Mouse (Mus musculus) spleen, adult 2 months (tissue): Measurements from ENCODE around the gene Ccpg1. TPM values are rescaled to one million over a fixed set of nuclear protein-coding genes. Genes with fewer than 3 reads are reported as not detected.

ENCODE experiments used
- DNase-seq, 2 experiments: peaks; one replicate each; pipeline versions ENCODE4 v3.0.0 to v3.0.0-alpha.2; 2012 to 2021; ENCODE audit warnings: low spot score in 2 of 2, low read depth in 1 of 2
- H3K27ac ChIP-seq: fragments of 200-500 bp; 2 replicates; pipeline ENCODE4 v1.5.1; 2012; ENCODE audit warnings: low read length, inconsistent platforms; ENCODE audit not compliant: insufficient read depth
- H3K27me3 ChIP-seq: fragments of 200-500 bp; 2 replicates; pipeline ENCODE4 v1.6.1; 2012; ENCODE audit warnings: mild to moderate bottlenecking, moderate library complexity, low read length, inconsistent platforms; ENCODE audit not compliant: control insufficient read depth, insufficient read depth
- H3K36me3 ChIP-seq: fragments of 200-500 bp; 2 replicates; pipeline ENCODE4 v1.6.1; 2012; ENCODE audit warnings: mild to moderate bottlenecking, low read length, inconsistent platforms; ENCODE audit not compliant: control insufficient read depth, insufficient read depth
- H3K4me1 ChIP-seq: fragments of 200-500 bp; 2 replicates; pipeline ENCODE4 v1.6.1; 2011; ENCODE audit warnings: inconsistent platforms; ENCODE audit not compliant: control insufficient read depth, insufficient read depth, insufficient read length
- H3K4me3 ChIP-seq: fragments of 200-500 bp; 2 replicates; pipeline ENCODE4 v1.5.1; 2011; ENCODE audit warnings: mild to moderate bottlenecking, inconsistent platforms; ENCODE audit not compliant: insufficient read depth, insufficient read length; ENCODE audit errors: extremely low read depth
- CTCF ChIP-seq: fragments of 200-500 bp; IDR thresholded peaks from 2 replicates; pipeline ENCODE4 v1.5.1; 2011; ENCODE audit warnings: mild to moderate bottlenecking, inconsistent platforms; ENCODE audit not compliant: insufficient read depth, insufficient read length, insufficient replicate concordance; ENCODE audit errors: extremely low read depth
- POLR2A ChIP-seq: fragments of 200-500 bp; IDR thresholded peaks from 2 replicates; pipeline ENCODE4 v1.6.1; 2011; ENCODE audit warnings: low read depth, low read length, inconsistent platforms
- WGBS: fragments of 180-500 bp; shearing (Covaris S2); methylation state at CpG from one replicate; pipeline ENCODE4 v1.1.7; 2018; 5-methylcytosine and 5-hydroxymethylcytosine counted together
- polyA plus RNA-seq: library from polyadenylated mRNA; depleted of rRNA; stranded (reverse); fragments of >200 nt; gene quantifications from 2 replicates; pipeline ENCODE4 v1.2.3, GENCODE M21; 2012

The Ccpg1 gene
- polyA plus RNA-seq, 1 experiment: 6.5 TPM

- Histone ChIP-seq H3K27ac (no peak overlapping the region), H3K4me3 (no peak overlapping the region), H3K27me3 (no peaks in the 10 kb centered on the region), H3K36me3 (peaks cover 3% of the 10 kb centered on the region; the same call in 1 of the 2 replicates), H3K4me1 (no peaks in the 10 kb centered on the region)
- no peak for TF ChIP-seq POLR2A
- WGBS: 73% methylated on average over 17 of the region's 17 CpGs
- no peak for DNase-seq
Measured at GRCm38 (mm10) chr9:73025818-73026636, 40.8 kb downstream of the Ccpg1 start.

- H3K4me1 ChIP-seq: no peaks in the 10 kb centered on the region
- 88% methylated on average over 1 of the region's 1 CpGs for WGBS
- peaks cover 9% of the 10 kb centered on the region for H3K36me3 ChIP-seq
- no peak for DNase-seq
- no peaks in the 10 kb centered on the region for H3K27me3 ChIP-seq
- H3K27ac ChIP-seq: no peak overlapping the region
- H3K4me3 ChIP-seq: no peak overlapping the region
- TF ChIP-seq CTCF (no peak), POLR2A (no peak)
Measured at GRCm38 (mm10) chr9:73030443-73030842, 45.2 kb downstream of the Ccpg1 start.

GRCm38 (mm10) chr9:73031421-73031820 lies 46.2 kb downstream of the Ccpg1 start:
- 81% methylated on average over 4 of the region's 4 CpGs for WGBS

GRCm38 (mm10) chr9:73033406-73033805 lies 48.2 kb downstream of the Ccpg1 start:
- Histone ChIP-seq H3K27ac (no peak overlapping the region), H3K4me1 (no peaks in the 10 kb centered on the region), H3K27me3 (no peaks in the 10 kb centered on the region), H3K36me3 (peaks cover 9% of the 10 kb centered on the region), H3K4me3 (no peak overlapping the region)
- DNase-seq: no peak
- TF ChIP-seq CTCF: no peak
- no peak for TF ChIP-seq POLR2A
- 95% methylated on average over 1 of the region's 1 CpGs for WGBS

More at GRCm38 (mm10) chr9:73031421-73031820, 46.2 kb downstream of the Ccpg1 start:
- H3K36me3 ChIP-seq: peaks cover 9% of the 10 kb centered on the region
- H3K4me1 ChIP-seq: no peaks in the 10 kb centered on the region
- H3K27me3 ChIP-seq: no peaks in the 10 kb centered on the region
- no peak overlapping the region for H3K27ac ChIP-seq
- H3K4me3 ChIP-seq: no peak overlapping the region
- no peak for DNase-seq
- TF ChIP-seq CTCF: no peak
- no peak for TF ChIP-seq POLR2A

- TF ChIP-seq CTCF: no peak
- peak; percentile 34 for TF ChIP-seq POLR2A
- H3K27me3 ChIP-seq: no peaks in the 10 kb centered on the region
- peak overlapping the region; percentile 94 for H3K4me3 ChIP-seq
- H3K36me3 ChIP-seq: no peaks in the 10 kb centered on the region
- peak; percentile 69 to 94 for DNase-seq
- peaks cover 3% of the 10 kb centered on the region; the same call in 1 of the 2 replicates for H3K4me1 ChIP-seq
- under 1% methylated on average over 49 of the region's 49 CpGs for WGBS
- H3K27ac ChIP-seq: peak overlapping the region; percentile 73
Measured at GRCm38 (mm10) chr9:73039222-73039945, 54.2 kb downstream of the Ccpg1 start.

- H3K4me1 ChIP-seq: peaks cover 3% of the 10 kb centered on the region; the same call in 1 of the 2 replicates
- no peaks in the 10 kb centered on the region for H3K36me3 ChIP-seq
- 22% methylated on average over 6 of the region's 6 CpGs for WGBS
- no peaks in the 10 kb centered on the region for H3K27me3 ChIP-seq
- H3K4me3 ChIP-seq: peak within 1 kb of the TSS; percentile 94
- no peak for DNase-seq
- TF ChIP-seq CTCF: no peak
- no peak for TF ChIP-seq POLR2A
- H3K27ac ChIP-seq: peak within 1 kb of the TSS; percentile 73
Measured at GRCm38 (mm10) chr9:73040080-73040479, 54.9 kb downstream of the Ccpg1 start, which contains the start of gene Pigb. TSS of gene Pigb (minus strand) at chr9:73040378.
